Mouse (Mus musculus) frontal cortex, adult (tissue): Measurements from ENCODE around the gene Trim30b.
A peak's percentile ranks its signal among the peaks of the same experiment; 100 is the strongest.
"Not testable (repeated sequence)": the region's sequence is repeated elsewhere in the genome, so short reads cannot be mapped to it uniquely, and the experiment has no call there.

ENCODE experiments used
- ATAC-seq: cut with Nextera tagmentation; 2 replicates; pipeline ENCODE4 v1.9.2; 2017; ENCODE audit warnings: mild to moderate bottlenecking, moderate library complexity, mixed read lengths; ENCODE audit not compliant: low TSS enrichment

Gene Trim30b

GRCm38 (mm10) chr7:104369736-104370414 lies at the start of gene Trim30b:
Trim30b (minus strand) TSS chr7:104369884.
- ATAC-seq: no peak

- ATAC-seq: no peak
These were observed 34.8 kb upstream of the Trim30b start for GRCm38 (mm10) chr7:104404460-104404950.

- no peak for ATAC-seq
These were observed 31.5 kb upstream of the Trim30b start for GRCm38 (mm10) chr7:104401140-104401539.

- no peak for ATAC-seq
These were observed 31.0 kb upstream of the Trim30b start, which contains the start of gene Trim30c for GRCm38 (mm10) chr7:104400698-104401097. Trim30c (minus strand) TSS chr7:104400837.

GRCm38 (mm10) chr7:104398492-104398891 lies 28.8 kb upstream of the Trim30b start:
- ATAC-seq: no peak

GRCm38 (mm10) chr7:104366339-104366738 lies 3.3 kb downstream of the Trim30b start:
- no peak for ATAC-seq

GRCm38 (mm10) chr7:104353600-104353967 lies 16.1 kb downstream of the Trim30b start:
- no peak for ATAC-seq

GRCm38 (mm10) chr7:104352717-104353599 lies 16.7 kb downstream of the Trim30b start, which contains the start of gene Trim12c:
Trim12c (minus strand) TSS chr7:104353362.
- ATAC-seq: peak; percentile 90

- ATAC-seq: not testable (repeated sequence)
These were observed 21.6 kb downstream of the Trim30b start for GRCm38 (mm10) chr7:104348043-104348442.

- not testable (repeated sequence) for ATAC-seq
These were observed 28.9 kb downstream of the Trim30b start for GRCm38 (mm10) chr7:104340744-104341143.

GRCm38 (mm10) chr7:104335547-104335946 lies 34.1 kb downstream of the Trim30b start:
- ATAC-seq: not testable (repeated sequence)

- not testable (repeated sequence) for ATAC-seq
These were observed 40.5 kb downstream of the Trim30b start, which contains the start of gene Trim34b for GRCm38 (mm10) chr7:104329171-104329570. Trim34b (plus strand) TSS chr7:104329471.

- no peak for ATAC-seq
These were observed 47.7 kb downstream of the Trim30b start for GRCm38 (mm10) chr7:104322028-104322427.

GRCm38 (mm10) chr7:104315369-104316080 lies 54.2 kb downstream of the Trim30b start, which contains the start of gene Trim12a:
Trim12a (minus strand) TSS chr7:104315466.
- ATAC-seq: 0 out of 2 replicates have a peak, but pooled peaks have one; percentile 47

- no peak for ATAC-seq
These were observed 54.8 kb downstream of the Trim30b start for GRCm38 (mm10) chr7:104314796-104315353.
